Mouse (Mus musculus): Measurements from ENCODE around the gene Slc16a10. TPM values are rescaled to one million over a fixed set of nuclear protein-coding genes. Genes with fewer than 3 reads are reported as not detected.
A peak's percentile ranks its signal among the peaks of the same experiment; 100 is the strongest.

The Slc16a10 gene
- polyA plus RNA-seq, 2 experiments: 32.8 to 63.5 TPM

GRCm38 (mm10) chr10:40030716-40031115, 111.3 kb downstream of the Slc16a10 start:
- TF ChIP-seq CTCF (IDR thresholded peaks at IDR 0.05; ENCODE audit: low read depth) (no peak), EP300 (IDR thresholded peaks at IDR 0.05; ENCODE audit: low read depth) (no peak)
- Histone ChIP-seq H3K4me3 (ENCODE audit: insufficient read depth in 1 of 2, low read depth in 2 of 2, low read length in 2 of 2) (no peak overlapping the region), H3K4me1 (replicated peaks; ENCODE audit: control insufficient read depth in 2 of 2, insufficient read depth in 2 of 2, low read length in 1 of 2) (no peaks in the 10 kb centered on the region), H3K27me3 (ENCODE audit: control insufficient read depth, insufficient read depth, low read length) (no peaks in the 10 kb centered on the region), H3K36me3 (replicated peaks; ENCODE audit: control insufficient read depth, insufficient read depth, low read depth) (peaks cover 11% of the 10 kb centered on the region), H3K4me2 (ENCODE audit: low read depth) (no peak overlapping the region), H3K9ac (replicated peaks) (no peak overlapping the region), H3K9me3 (ENCODE audit: control insufficient read depth, low read length) (no peaks in the 10 kb centered on the region), H3K27ac (no peak overlapping the region)
- ATAC-seq (ENCODE audit: insufficient read depth): no peak
- 82% methylated on average over 6 of the region's 6 CpGs for WGBS (ENCODE audit: insufficient replicate concordance)
- DNase-seq (ENCODE audit: low read depth in 3 of 3, low spot score in 3 of 3): no peak

- ATAC-seq (ENCODE audit: insufficient read depth) (no peak), DNase-seq (ENCODE audit: low read depth in 3 of 3, low spot score in 3 of 3) (no peak)
- Histone ChIP-seq H3K4me2 (ENCODE audit: low read depth) (no peak overlapping the region), H3K27me3 (ENCODE audit: control insufficient read depth, insufficient read depth, low read length) (peaks cover 3% of the 10 kb centered on the region), H3K36me3 (replicated peaks; ENCODE audit: control insufficient read depth, insufficient read depth, low read depth) (peaks cover under 1% of the 10 kb centered on the region; the same call in 1 of the 2 replicates), H3K27ac (no peak overlapping the region), H3K4me1 (replicated peaks; ENCODE audit: control insufficient read depth in 2 of 2, insufficient read depth in 2 of 2, low read length in 1 of 2) (0 out of 4 replicates have a peak, but pooled peaks cover 0 to 2% of the 10 kb centered on the region in 2 experiments), H3K4me3 (ENCODE audit: insufficient read depth in 1 of 2, low read depth in 2 of 2, low read length in 2 of 2) (no peak overlapping the region), H3K9ac (replicated peaks) (no peak overlapping the region), H3K9me3 (ENCODE audit: control insufficient read depth, low read length) (no peaks in the 10 kb centered on the region)
- 75% methylated on average over 2 of the region's 2 CpGs for WGBS (ENCODE audit: insufficient replicate concordance)
- no peak for TF ChIP-seq CTCF (IDR thresholded peaks at IDR 0.05; ENCODE audit: low read depth)
- no peak for TF ChIP-seq EP300 (IDR thresholded peaks at IDR 0.05; ENCODE audit: low read depth)
These were observed 112.4 kb downstream of the Slc16a10 start for GRCm38 (mm10) chr10:40029610-40030009.

- H3K27me3 ChIP-seq (ENCODE audit: control insufficient read depth, insufficient read depth, low read length): peaks cover 14% of the 10 kb centered on the region
- DNase-seq (ENCODE audit: low read depth in 3 of 3, low spot score in 3 of 3) (no peak), ATAC-seq (ENCODE audit: insufficient read depth) (no peak)
- TF ChIP-seq EP300 (IDR thresholded peaks at IDR 0.05; ENCODE audit: low read depth) (no peak), CTCF (IDR thresholded peaks at IDR 0.05; ENCODE audit: low read depth) (no peak)
- H3K9me3 ChIP-seq (ENCODE audit: control insufficient read depth, low read length): no peaks in the 10 kb centered on the region
- H3K27ac ChIP-seq: no peak overlapping the region
- no peak overlapping the region for H3K4me2 ChIP-seq (ENCODE audit: low read depth)
- no peak overlapping the region for H3K9ac ChIP-seq (replicated peaks)
- no peaks in the 10 kb centered on the region for H3K36me3 ChIP-seq (replicated peaks; ENCODE audit: control insufficient read depth, insufficient read depth, low read depth)
- WGBS (ENCODE audit: insufficient replicate concordance): 75% methylated on average over 8 of the region's 8 CpGs
- no peak overlapping the region for H3K4me3 ChIP-seq (ENCODE audit: insufficient read depth in 1 of 2, low read depth in 2 of 2, low read length in 2 of 2)
- H3K4me1 ChIP-seq (replicated peaks; ENCODE audit: control insufficient read depth in 2 of 2, insufficient read depth in 2 of 2, low read length in 1 of 2): peaks cover 0 to 2% of the 10 kb centered on the region in 2 experiments; a peak in 1 of 4 replicates
These were observed 114.0 kb downstream of the Slc16a10 start for GRCm38 (mm10) chr10:40028091-40028490.

GRCm38 (mm10) chr10:40026546-40026945, 115.5 kb downstream of the Slc16a10 start:
- Histone ChIP-seq H3K36me3 (replicated peaks; ENCODE audit: control insufficient read depth, insufficient read depth, low read depth) (no peaks in the 10 kb centered on the region), H3K9ac (replicated peaks) (no peak overlapping the region), H3K9me3 (ENCODE audit: control insufficient read depth, low read length) (no peaks in the 10 kb centered on the region), H3K4me1 (replicated peaks; ENCODE audit: control insufficient read depth in 2 of 2, insufficient read depth in 2 of 2, low read length in 1 of 2) (peaks cover 0 to 2% of the 10 kb centered on the region in 2 experiments; a peak in 1 of 4 replicates), H3K27ac (no peak overlapping the region), H3K4me3 (ENCODE audit: insufficient read depth in 1 of 2, low read depth in 2 of 2, low read length in 2 of 2) (no peak overlapping the region), H3K27me3 (ENCODE audit: control insufficient read depth, insufficient read depth, low read length) (peaks cover 17% of the 10 kb centered on the region), H3K4me2 (ENCODE audit: low read depth) (no peak overlapping the region)
- TF ChIP-seq EP300 (IDR thresholded peaks at IDR 0.05; ENCODE audit: low read depth) (no peak), CTCF (IDR thresholded peaks at IDR 0.05; ENCODE audit: low read depth) (no peak)
- ATAC-seq (ENCODE audit: insufficient read depth) (no peak), DNase-seq (ENCODE audit: low read depth in 3 of 3, low spot score in 3 of 3) (no peak)
- 85% methylated on average over 5 of the region's 5 CpGs for WGBS (ENCODE audit: insufficient replicate concordance)

- H3K4me2 ChIP-seq (ENCODE audit: low read depth): peak overlapping the region; percentile 66
- peaks cover 17% of the 10 kb centered on the region for H3K27me3 ChIP-seq (ENCODE audit: control insufficient read depth, insufficient read depth, low read length)
- H3K4me3 ChIP-seq (ENCODE audit: insufficient read depth in 1 of 2, low read depth in 2 of 2, low read length in 2 of 2): no peak overlapping the region
- no peak overlapping the region for H3K9ac ChIP-seq (replicated peaks)
- 58% methylated on average over 8 of the region's 8 CpGs for WGBS (ENCODE audit: insufficient replicate concordance)
- ATAC-seq (ENCODE audit: insufficient read depth): 0 out of 2 replicates have a peak, but pooled peaks have one; percentile 15
- H3K4me1 ChIP-seq (replicated peaks; ENCODE audit: control insufficient read depth in 2 of 2, insufficient read depth in 2 of 2, low read length in 1 of 2): peaks cover 0 to 2% of the 10 kb centered on the region in 2 experiments; a peak in 1 of 4 replicates
- H3K9me3 ChIP-seq (ENCODE audit: control insufficient read depth, low read length): no peaks in the 10 kb centered on the region
- H3K27ac ChIP-seq: no peak overlapping the region
- no peak for DNase-seq (ENCODE audit: low read depth in 3 of 3, low spot score in 3 of 3)
- no peak for TF ChIP-seq EP300 (IDR thresholded peaks at IDR 0.05; ENCODE audit: low read depth)
- TF ChIP-seq CTCF (IDR thresholded peaks at IDR 0.05; ENCODE audit: low read depth): no peak
- H3K36me3 ChIP-seq (replicated peaks; ENCODE audit: control insufficient read depth, insufficient read depth, low read depth): no peaks in the 10 kb centered on the region
These were observed 116.5 kb downstream of the Slc16a10 start for GRCm38 (mm10) chr10:40025560-40025959.
